Mouse (Mus musculus) cerebellum, postnatal 10 days (tissue): ENCODE measurements around the gene Mrpl10.

Experiments used
- DNase-seq, 2 experiments: peaks; one replicate each; pipeline ENCODE4 v3.0.0; 2021; ENCODE audit warnings: mixed read lengths in 2 of 2

Gene Mrpl10

DNA sequence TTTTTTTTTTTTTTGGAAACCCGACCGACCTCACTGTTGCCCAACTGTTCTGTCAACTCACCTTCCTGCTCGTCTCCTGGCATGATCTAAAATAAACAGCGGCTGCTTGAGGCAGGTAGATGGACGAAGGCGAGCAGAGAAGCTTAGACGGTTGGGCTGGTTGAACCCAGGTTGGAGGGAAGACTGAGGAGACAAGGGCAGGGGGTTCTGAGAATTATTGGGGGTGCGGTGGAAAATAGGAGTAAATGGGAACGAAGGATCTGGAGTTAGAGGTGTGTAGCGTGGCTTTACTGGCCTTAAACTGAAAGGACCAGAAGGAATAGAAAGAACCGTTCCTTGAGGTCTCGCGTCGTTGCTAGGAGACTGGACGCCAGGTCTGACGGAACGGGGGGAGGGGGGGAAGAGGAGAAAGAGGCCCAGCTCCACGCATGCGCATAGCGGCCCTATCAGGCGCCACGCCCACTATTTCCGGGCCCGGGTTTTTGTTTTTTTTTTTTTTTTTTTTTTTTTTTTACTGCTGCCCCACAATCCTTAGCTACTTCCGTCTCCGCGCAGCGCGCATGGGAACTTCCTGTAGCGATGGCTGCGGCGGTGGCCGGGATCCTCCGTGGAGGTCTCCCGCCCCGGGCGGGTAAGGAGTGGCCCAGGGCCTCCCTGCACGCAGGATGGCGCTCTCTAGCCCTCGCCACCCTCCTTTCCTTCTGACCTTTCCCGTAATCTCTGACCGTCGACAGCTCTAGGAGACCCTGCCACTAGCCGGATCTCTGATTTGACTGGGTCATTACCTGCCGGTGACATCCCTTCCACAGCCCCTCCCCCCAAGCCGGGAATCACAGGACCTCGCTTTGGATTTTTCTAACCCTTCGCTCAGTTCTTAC lies at the start of gene Mrpl10, which contains the start of gene Lrrc46:
Gene Mrpl10 (plus strand): TSS at position 539 of the 878 bp plus-strand sequence.
Gene Lrrc46 (minus strand): TSS at position 386 of the 878 bp plus-strand sequence.
- peak; percentile 97 for DNase-seq

DNA sequence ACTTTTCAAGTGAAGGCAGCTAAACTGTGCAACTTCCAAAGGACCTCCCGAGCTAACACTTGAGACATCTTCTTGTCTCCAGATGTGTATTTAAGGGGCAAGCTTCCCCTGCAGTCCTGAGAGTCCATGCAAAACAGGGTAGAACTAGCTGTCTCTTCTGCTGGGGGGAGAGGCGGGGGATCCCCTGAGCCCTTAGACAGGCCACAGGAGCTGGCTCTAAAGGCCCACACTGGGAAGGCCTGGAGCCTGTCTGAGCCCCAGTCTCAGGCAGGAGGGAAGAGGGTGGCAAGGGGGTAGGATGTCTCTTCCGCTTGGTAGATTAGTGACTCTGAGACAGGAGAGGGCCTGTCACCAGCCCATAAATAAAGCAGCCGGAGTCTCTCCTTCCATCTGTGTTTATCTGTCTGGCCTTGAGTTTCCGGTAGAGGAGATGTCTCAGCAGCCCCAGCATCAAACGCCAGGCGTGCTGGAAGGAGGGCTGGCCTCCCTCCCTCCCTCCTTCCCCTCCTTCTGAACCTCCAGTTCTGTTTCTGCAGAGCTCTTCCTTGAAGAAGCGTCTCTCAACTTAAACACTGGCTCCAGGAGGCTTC lies 48.5 kb upstream of the Mrpl10 start:
- DNase-seq = no peak

DNA sequence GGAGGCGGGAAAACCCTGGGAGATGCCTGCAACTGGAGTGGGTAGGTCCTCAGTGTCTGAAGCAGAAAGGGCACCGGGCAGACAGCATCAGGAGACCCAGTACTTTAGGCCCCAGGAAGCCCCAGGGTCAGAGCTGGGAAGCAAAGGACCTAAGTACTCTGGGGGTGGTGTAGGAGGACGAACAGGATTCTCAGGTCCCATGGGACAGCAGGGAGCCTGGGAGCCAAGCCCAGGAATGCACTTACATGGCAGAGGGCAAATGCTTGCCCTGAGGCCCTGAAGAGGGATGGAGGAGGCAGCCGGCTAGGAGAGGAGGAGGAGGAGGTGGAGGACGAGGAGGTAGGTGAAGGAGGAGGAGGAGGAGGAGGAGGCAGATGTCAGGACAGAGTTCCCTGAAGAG lies 46.3 kb upstream of the Mrpl10 start:
- DNase-seq = no peak

DNA sequence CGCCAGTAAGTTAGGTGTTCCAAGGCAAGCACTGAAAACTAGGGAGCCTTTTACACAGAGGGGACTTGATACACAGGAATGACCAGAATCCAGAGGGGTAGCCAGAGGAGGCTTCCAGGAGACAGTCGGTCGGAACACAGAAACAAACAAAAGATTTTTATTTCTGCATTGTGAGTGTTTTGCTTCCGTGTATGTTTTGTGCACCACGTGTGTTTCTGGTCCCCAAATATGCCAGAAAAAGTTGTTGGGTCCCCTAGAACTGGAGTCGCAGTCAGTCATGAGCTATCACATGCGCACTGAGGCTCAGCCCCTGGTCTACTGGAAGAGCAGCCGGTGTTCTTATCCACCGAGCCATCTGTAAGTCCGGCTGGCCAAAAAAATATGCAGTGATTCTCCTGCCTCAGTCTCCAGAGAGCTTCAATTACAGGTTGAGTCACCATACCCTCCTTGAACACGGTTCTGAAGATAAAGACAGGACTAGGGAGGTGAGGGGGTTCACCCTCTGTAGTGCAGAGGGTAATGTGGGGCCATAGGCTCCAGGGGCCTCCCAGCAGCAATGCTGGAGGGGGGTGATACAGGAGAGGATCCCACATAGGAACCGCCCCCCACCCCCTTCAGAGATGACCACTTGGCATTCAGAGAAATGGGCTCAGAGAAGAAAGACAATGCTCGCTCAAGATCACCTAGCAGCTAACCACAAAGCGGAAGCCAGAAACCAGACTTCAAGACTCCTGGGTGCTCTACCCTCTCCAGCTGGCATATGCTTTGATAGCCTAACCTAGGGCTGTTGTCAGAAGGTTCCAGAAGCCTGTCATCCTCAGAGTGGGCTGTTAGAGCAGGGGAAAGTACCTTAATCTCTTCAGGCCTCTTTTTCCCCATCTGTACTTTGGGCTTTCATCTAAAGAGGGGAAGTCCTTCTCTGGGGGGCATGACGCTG lies 45.3 kb upstream of the Mrpl10 start:
- DNase-seq = no peak

DNA sequence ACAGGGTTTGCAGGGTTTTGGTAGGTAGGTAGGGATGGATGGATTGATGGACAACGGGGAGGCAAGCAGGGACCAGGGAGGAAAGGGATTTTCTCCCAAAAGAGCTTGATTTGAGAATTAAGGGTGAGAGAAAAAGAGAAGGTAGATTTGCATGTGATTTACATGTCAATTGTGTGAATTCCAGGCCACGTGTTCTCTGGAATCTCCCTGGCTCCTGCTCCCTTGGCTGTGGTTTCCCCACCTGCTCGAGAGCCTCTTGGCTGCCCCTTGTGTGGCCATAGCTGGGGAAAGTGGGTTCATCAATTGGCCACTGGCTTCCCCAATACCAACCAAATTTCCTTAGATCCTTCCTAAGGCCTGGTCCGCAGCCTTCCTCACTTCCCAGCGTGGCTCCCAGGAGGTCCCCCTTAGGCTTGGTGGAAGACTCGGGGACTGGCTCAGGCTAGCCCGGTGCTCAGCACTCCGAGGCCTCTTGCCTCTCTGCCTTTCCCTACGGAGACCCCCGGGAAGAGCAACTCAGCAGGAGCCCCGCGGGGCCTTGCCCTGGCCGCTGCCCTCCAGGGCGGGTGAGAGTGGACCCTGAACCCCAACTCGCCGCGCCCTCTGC lies 44.5 kb upstream of the Mrpl10 start:
- no peak for DNase-seq

DNA sequence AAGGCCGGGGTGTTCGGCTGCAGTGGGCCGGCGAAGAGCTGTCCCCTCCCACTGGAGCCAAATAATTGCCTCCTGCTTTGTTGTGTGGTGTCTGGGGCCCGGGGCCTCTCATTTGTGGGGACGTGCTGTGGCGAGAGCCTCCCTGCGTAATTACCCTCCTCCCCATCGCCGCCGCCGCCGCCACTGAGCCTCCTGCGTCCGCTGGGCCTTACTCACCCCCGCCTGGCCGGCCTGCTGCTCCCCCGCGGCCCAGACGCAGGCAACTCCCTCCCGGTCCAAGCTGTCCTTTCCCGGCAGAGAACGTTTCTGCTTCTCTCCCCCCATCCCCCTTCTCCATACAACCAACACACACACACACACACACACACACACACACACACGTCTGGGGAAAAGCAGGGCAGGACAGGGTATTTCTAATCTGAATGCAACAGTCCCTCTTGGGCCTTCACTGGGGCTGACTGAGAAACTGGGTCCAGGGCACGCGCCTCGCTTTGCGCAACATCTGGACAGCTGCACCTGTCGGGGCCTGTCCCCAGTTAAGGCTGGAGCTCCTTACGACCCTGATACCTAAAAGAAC lies 43.9 kb upstream of the Mrpl10 start:
- peak; percentile 54 to 57 for DNase-seq

DNA sequence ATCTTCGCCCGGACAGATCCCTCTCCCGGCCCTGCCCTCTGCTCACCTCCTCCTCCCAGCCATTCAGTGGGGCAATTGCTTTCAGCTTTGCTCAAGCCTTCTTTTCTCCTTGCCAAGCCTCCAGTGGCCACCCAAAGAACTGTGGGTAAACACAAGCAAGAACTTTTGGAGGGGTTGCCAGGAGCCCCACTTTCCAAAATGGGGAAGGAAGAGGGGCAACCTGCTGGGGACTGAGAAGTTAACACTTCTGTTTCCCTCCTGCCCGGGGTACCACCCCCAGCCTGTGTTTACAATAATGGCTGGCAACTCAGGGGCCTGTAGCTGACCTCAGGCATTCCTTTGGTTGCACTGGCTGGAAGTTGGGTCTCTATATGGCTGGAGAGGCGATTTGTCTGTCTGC lies 38.2 kb upstream of the Mrpl10 start:
- DNase-seq = no peak

DNA sequence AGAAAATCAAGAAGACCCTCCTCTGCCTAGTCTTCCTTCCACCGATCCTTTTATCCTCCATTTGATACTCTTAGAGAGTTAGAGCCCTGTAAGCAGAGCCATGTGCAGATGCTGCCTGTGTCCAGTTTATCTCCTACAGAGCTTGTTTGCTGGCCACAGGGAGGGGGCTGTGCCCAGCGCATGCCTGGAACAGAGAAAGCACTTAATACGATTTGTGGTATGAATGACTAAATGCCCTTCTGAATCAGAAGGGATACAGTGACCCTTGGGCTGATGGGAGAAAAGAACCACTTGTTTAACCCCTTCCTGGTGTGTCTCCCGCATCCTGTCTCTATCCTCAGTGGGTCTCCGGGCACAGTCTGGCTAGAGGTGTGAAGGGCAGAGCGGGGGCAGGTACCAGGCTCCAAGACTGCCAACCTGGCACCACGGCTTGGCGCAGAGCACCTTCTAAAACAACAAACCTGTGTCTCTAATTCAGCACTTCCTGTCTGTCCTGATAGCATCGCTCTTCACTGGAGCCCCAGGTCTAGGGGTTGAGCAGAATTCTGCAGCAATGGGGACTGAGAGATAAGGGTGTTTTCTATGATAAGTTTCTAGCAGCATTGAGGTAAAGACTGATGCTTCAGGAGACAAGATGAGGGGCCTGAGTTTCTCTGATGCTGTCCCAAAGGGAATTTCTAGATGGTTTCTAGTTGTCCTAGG lies 34.1 kb upstream of the Mrpl10 start:
- no peak for DNase-seq

DNA sequence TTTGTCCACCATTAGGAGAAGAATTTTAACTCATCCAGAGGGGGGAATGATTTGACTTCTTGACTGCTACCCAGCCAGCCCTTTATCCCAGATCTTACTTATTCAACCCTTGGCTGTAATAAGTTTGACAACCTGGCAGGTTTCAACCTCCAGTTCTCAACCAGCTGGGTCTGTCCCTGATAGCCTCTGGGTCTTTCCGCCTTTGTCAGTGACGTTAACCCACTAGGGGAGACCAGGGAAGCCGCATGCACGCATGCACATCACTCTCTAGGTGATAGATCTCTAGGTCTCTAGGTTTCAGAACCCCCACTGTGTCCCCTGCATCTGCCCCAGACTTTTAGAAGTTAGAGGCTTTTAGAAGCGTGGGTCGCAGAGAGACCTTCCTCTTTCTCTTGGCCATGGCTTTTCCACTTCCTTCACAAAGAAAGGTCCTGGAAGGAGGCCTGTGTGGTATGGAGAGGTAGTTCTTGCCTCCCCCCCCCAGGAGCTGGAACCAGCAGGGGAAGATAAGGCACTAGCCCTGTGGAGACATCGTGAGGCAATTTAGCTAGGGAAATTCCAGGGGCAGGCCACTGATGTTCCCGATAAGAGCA lies 32.1 kb upstream of the Mrpl10 start:
- no peak for DNase-seq

DNA sequence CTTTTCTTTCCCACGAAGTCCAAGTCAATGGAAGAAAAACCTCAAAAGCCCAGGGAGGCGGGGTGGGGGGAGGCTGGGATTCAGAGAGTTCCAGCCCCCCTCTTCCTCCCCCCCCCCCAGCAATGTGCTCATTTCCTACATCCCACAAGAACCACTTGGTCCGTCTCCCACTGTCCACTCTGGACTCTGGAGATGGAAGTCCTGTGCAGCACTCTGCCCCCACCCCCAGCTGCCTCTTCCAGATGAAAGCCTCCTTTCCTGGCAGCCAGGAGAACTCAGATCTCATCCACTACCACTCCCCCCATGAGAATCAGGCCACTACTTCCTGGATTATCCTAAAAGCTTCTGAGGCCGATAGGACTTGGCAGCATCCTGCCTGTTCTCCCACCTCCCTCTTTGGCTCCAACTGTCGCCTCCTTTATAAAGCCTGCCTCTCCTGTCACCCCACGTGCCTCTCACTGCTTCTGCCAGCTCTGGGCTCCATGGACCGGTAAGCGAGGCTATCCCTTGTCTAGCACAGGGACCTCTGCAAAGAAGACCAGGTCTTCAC lies 28.2 kb upstream of the Mrpl10 start, which contains the start of gene Sp6:
Gene Sp6 (plus strand): TSS at position 274 of the 550 bp plus-strand sequence.
- DNase-seq = peak; percentile 48 to 59

DNA sequence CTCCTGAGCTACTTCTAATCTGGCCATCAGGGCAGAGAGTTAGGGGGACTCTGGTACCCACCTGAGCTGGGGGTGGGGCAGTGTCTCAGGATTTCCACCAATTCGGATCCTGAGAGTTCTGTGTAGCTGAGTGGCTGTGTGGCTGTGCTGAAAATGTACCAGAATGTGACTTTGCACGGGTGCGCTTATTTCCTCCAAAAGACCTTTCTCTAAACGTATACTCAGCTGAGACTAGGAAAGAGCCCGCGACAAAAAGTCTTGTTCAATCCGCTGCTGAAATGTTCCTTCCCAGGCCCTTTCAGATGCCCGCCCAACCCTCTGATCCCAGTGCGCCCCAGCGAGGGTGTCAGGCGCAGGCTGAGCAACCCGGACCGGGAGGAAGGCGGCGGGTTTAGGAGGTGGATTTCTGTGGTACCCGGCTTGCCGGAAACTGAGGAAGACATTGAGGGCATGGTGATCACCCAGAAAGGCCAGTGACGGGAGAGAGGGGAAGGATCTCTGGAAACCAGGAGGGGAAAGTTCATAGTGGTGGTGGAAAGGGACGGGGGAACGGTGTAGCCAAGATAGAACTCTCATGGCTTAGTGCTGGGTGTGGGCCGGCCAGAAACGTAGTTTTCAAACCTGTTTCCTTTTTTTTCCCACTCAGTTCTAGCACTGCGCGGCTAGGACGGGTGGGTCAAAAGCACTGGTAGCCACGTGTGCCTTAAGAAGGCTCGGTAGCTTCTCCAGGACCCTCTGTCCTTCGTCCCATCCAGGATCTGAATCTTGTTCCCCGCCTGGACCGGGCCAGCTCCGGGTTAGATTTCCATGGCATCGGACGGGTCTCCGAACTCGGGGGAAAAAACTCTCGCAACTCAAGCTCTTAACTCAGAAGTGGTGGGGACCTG lies 23.4 kb upstream of the Mrpl10 start:
- DNase-seq = peak in 1 of 2 experiments; percentile 18

DNA sequence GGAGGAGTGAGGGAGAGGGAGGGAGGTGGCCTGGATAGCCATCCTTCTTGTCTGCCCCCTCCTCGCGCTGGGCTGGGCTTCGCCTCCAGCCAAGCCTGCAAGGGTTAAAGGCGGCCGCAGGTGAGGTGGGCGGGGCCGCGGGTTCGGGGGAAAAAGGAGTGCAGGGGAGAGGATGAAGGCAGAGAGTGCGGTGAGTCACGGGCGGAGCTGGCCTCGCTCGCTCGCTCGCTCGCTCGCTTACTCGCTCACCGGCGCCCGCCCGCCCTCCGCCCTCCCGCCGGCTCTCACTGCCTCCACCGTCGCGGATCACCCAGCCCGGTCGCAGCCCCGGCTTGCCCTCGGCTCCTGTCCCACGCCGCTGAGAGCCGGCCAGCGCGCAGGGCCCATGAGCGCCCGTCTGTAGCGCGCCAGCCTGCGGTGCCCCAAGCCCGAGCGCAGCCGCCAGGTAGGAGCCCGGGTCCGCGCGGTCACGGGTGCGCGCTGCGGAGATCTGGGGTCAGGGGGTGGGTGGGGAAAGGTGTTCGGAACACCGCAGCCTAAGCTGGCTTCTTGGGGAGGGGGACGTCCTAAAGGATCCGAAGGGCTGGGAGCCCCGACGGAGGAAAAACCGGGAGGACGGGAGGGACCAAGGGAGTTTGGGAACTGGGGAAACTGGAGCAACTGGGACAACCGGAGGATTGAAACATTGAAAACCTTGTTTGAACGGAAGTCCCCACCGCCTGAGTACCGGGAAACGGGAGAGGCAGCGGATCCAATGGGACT lies 22.6 kb upstream of the Mrpl10 start:
- DNase-seq = peak in 1 of 2 experiments; percentile 21

DNA sequence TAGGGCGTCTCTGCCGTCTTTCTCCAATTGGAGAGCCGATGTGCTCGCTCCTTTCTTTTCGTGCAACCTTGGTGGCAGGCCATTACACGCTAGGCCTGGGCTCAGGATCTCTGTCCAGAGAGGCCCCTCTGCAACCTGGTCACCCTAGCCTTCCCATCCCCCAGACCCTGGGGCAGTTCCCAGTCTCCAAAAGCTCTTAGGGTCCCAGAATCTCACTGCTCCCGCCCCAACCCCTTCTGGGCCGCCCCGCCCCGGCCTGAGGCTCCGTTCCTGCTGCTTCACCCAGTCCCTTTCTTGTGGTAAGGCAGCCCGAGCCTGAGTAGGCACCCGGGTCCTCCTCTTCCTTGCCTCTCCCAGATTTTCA lies 22.0 kb upstream of the Mrpl10 start:
- DNase-seq = no peak

DNA sequence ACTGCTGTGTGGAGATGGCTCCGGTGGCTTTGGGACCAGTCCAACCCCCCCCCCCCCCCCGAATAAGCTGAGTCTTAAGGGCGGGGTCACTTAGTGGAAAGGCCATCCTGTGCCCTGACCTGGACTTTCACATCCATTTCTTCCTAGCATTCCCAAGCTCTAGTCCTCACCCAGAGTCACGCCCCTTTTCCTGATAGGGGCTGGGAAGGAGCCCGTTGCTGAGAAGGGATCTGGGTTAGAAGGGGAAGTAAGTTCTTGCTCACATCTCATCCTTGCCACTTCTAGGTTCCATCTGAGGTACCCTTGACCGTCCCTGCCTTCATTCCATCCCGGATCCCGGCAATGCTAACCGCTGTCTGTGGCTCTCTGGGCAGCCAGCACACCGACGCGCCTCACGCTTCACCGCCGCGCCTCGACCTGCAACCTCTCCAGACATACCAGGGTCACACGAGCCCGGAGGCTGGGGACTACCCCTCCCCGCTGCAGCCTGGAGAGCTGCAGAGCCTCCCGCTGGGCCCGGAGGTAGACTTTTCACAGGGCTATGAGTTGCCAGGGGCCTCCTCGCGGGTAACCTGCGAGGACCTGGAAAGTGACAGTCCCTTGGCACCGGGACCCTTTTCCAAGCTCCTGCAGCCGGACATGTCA lies 20.1 kb upstream of the Mrpl10 start:
- DNase-seq = peak in 1 of 2 experiments; percentile 18

DNA sequence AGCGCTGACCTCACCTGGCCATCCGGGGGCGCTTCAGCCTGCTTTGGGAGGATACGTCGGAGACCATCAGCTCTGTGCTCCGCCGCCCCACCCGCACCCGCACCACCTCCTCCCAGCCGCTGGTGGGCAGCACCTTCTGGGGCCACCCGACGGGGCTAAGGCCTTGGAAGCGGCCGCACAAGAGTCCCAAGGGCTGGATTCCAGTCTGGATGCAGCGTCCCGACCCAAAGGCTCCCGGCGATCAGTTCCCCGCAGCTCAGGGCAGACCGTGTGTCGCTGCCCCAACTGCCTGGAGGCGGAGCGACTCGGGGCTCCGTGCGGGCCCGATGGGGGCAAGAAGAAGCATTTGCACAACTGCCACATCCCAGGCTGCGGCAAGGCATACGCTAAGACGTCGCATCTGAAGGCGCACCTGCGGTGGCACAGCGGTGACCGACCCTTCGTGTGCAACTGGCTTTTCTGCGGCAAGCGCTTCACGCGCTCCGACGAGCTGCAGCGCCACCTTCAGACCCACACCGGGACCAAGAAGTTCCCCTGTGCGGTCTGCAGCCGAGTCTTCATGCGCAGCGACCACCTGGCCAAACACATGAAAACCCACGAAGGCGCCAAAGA lies 19.4 kb upstream of the Mrpl10 start:
- DNase-seq = peak; percentile 85 to 89

DNA sequence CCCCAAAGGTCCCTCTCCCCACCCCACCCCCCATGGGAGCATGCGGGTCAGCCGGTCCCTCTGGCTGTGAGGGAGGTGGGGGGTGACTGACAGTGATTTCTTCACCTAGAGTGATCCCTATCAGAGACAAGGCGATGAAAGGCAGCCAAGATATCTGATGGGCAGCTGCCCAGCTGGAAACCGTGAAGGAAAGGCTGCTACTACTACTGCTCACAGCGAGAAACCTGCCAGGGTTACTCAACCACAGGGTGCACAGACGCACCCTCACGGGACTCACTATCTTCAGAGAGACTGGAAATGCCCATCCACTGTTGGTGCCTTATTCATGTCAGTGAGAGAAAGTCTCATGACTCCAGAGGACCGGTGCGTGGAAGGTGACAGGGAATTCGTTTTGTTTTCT lies 16.4 kb upstream of the Mrpl10 start:
- no peak for DNase-seq

DNA sequence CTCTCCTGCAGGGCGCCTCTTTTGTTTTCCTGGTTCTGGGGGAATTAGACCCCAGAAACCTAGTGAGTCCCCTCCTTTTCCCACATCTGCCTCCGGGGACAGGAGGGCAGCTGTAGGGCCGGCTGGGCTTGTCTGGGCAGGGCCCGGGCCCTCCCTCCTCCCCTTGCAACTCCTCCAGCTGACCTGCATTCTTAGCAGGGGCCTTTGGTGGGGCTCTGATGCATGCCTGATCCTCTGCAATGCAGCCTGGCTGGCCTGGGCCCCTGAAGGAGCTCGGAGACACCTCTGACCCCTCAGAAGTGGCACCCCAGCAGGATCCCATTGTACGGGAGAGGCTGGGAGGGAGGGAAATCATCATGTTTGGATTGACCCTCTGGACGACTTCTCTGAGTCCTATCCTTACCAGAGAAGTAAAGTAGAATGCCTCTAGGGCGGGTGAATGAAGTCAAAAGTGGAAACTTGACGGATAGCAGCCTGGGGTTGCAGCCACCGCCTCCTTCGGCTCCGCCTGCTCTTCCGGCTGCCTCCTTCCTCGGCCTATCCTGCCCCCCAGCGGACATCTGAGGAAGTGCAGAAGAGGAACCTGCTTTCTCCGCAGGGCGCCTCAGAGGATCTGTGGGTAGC lies 15.5 kb upstream of the Mrpl10 start:
- DNase-seq = peak; percentile 93 to 95
